Mouse (Mus musculus) lung, postnatal 0 days (tissue): ENCODE measurements around the gene Rex1bd. TPM values are rescaled to one million over a fixed set of nuclear protein-coding genes. Genes with fewer than 3 reads are reported as not detected.

Source experiments
- ATAC-seq: fragments of 200-750 bp; cut with Nextera tagmentation; 2 replicates; pipeline ENCODE4 v1.8.0; 2017; ENCODE audit warnings: moderate library complexity
- DNase-seq: peaks from one replicate; pipeline ENCODE4 v3.0.0-alpha.2; 2016; ENCODE audit warnings: low spot score
- H3K27ac ChIP-seq: fragments of 300-500 bp; sonication (generic); 2 replicates; pipeline ENCODE4 v1.5.1; 2014; ENCODE audit warnings: antibody characterized with exemption, mild to moderate bottlenecking, low read length, mixed read lengths
- H3K27me3 ChIP-seq: fragments of 300-500 bp; sonication (generic); replicated peaks from 2 replicates; pipeline ENCODE4 v1.6.1; 2014; ENCODE audit warnings: low read length, mixed read lengths; ENCODE audit not compliant: insufficient read depth
- H3K36me3 ChIP-seq: fragments of 300-500 bp; sonication (generic); 2 replicates; pipeline ENCODE4 v1.6.1; 2014; ENCODE audit warnings: low read length, mixed read lengths; ENCODE audit not compliant: insufficient read depth
- H3K4me1 ChIP-seq: fragments of 300-500 bp; sonication (generic); 2 replicates; pipeline ENCODE4 v1.6.1; 2014; ENCODE audit warnings: antibody characterized with exemption, low read depth, low read length, mixed read lengths; ENCODE audit not compliant: insufficient read depth
- H3K4me2 ChIP-seq: fragments of 300-500 bp; sonication (generic); replicated peaks from 2 replicates; pipeline ENCODE4 v1.6.1; 2014; ENCODE audit warnings: low read depth, mild to moderate bottlenecking, low read length, moderate library complexity, mixed read lengths
- H3K4me3 ChIP-seq: fragments of 300-500 bp; sonication (generic); 2 replicates; pipeline ENCODE4 v1.5.1; 2014; ENCODE audit warnings: low read depth, low read length
- H3K9ac ChIP-seq: fragments of 300-500 bp; sonication (generic); replicated peaks from 2 replicates; pipeline ENCODE4 v1.6.1; 2014; ENCODE audit warnings: low read depth, mild to moderate bottlenecking
- H3K9me3 ChIP-seq: fragments of 300-500 bp; sonication (generic); 2 replicates; pipeline ENCODE4 v1.6.1; 2016; ENCODE audit warnings: low read length, mixed read lengths
- CTCF ChIP-seq: IDR thresholded peaks from 2 replicates; pipeline ENCODE4 v1.5.1; 2016; ENCODE audit warnings: antibody characterized with exemption, mild to moderate bottlenecking
- EP300 ChIP-seq: IDR thresholded peaks from 2 replicates; pipeline ENCODE4 v1.6.1; 2016; ENCODE audit warnings: antibody characterized with exemption, mild to moderate bottlenecking, control low read depth
- WGBS: fragments of 180-500 bp; shearing (Covaris S2); extraction: QIAGEN DNeasy Blood & Tissue Kit; methylation state at CpG from one replicate; pipeline ENCODE4 v1.1.7; 2014; 5-methylcytosine and 5-hydroxymethylcytosine counted together
- polyA plus RNA-seq: library from polyadenylated mRNA; unstranded; fragments of >200 nt; fragmentation: Nextera tagmentation; extraction: Ambion mirVana; gene quantifications from 2 replicates; pipeline ENCODE4 v1.2.1, GENCODE M21; 2015

The Rex1bd gene
- polyA plus RNA-seq, 1 experiment from 2014 or later: 117 TPM

DNA sequence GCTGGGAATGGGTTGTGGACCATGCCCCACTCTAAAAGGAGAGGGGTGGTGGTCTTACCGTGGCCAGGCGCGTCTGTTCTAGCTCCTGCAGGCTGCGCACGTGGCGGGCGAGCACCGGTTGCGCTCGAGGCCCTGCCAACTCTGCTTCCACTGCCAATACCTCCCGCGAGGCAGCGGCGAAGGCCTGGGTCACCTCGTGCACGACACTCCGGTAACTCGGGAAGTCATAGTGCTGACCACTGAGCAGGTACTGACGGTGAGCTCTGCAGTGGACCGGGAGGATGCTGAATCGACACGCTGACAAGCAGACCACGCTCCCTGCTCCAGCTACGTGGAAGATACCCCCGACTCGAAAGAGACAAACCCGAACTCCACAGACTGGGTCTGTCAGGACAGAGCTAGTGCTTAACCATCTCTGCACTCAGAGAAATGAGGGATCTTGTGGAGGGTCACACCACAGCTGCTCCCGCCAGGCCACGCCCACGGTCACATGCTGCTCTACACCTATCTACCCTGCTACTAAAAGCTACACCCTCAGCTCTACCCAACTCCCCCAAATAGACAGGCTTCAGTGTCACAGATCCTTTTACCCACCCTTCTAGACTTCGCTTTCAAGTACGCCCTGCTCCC lies 739 bp downstream of the Rex1bd start:
- no peak for DNase-seq
- Histone ChIP-seq H3K9ac (peak overlapping the region; percentile 62; the same call in 1 of the 2 replicates), H3K4me1 (peaks cover 22% of the 10 kb centered on the region), H3K27ac (peak overlapping the region; percentile 80), H3K36me3 (peaks cover 6% of the 10 kb centered on the region; the same call in 1 of the 2 replicates), H3K9me3 (no peaks in the 10 kb centered on the region), H3K4me2 (peak overlapping the region; percentile 71), H3K27me3 (peaks cover 14% of the 10 kb centered on the region; the same call in 1 of the 2 replicates), H3K4me3 (peak overlapping the region; percentile 76)
- 33% methylated on average over 32 of the region's 32 CpGs for WGBS
- TF ChIP-seq EP300 (no peak), CTCF (no peak)
- peak; percentile 0 for ATAC-seq

DNA sequence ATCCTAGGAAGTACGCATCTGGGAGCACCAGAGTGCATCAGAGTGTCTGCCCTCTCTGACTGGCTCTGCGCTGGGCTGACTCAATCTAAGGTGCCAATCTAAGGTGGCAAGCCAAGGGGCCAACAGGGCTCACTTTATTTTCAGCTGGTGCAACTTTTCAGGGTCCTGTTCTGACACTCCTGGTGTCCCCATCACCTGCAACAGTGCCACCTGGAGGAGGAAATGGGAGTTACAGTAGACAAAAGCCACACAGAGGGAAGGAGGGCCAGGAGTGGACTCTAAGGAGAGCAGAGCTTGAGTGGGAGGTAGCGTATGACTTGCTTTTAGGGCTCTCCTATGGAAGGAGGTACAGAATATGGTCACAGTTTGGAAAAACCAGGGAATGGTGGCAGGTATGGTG lies 1.7 kb downstream of the Rex1bd start:
- 78% methylated on average over 3 of the region's 3 CpGs for WGBS
- H3K36me3 ChIP-seq: peaks cover 6% of the 10 kb centered on the region; the same call in 1 of the 2 replicates
- ATAC-seq (no peak), DNase-seq (peak; percentile 62)
- H3K9ac ChIP-seq: no peak overlapping the region
- peaks cover 22% of the 10 kb centered on the region for H3K4me1 ChIP-seq
- no peak overlapping the region for H3K27ac ChIP-seq
- no peak overlapping the region for H3K4me3 ChIP-seq
- TF ChIP-seq CTCF (peak; percentile 89), EP300 (no peak)
- H3K4me2 ChIP-seq: no peak overlapping the region
- H3K9me3 ChIP-seq: no peaks in the 10 kb centered on the region
- H3K27me3 ChIP-seq: peaks cover 16% of the 10 kb centered on the region; the same call in 1 of the 2 replicates

GRCm38 (mm10) chr8:70504291-70504716 lies 2.2 kb downstream of the Rex1bd start:
- TF ChIP-seq CTCF (no peak), EP300 (no peak)
- H3K4me2 ChIP-seq: no peak overlapping the region
- H3K9me3 ChIP-seq: no peaks in the 10 kb centered on the region
- peak; percentile 63 for DNase-seq
- 59% methylated on average over 16 of the region's 16 CpGs for WGBS
- no peak for ATAC-seq
- H3K4me1 ChIP-seq: peaks cover 18% of the 10 kb centered on the region
- H3K36me3 ChIP-seq: peaks cover 6% of the 10 kb centered on the region; the same call in 1 of the 2 replicates
- H3K4me3 ChIP-seq: no peak overlapping the region
- peaks cover 16% of the 10 kb centered on the region; the same call in 1 of the 2 replicates for H3K27me3 ChIP-seq
- no peak overlapping the region for H3K27ac ChIP-seq
- no peak overlapping the region for H3K9ac ChIP-seq

DNA sequence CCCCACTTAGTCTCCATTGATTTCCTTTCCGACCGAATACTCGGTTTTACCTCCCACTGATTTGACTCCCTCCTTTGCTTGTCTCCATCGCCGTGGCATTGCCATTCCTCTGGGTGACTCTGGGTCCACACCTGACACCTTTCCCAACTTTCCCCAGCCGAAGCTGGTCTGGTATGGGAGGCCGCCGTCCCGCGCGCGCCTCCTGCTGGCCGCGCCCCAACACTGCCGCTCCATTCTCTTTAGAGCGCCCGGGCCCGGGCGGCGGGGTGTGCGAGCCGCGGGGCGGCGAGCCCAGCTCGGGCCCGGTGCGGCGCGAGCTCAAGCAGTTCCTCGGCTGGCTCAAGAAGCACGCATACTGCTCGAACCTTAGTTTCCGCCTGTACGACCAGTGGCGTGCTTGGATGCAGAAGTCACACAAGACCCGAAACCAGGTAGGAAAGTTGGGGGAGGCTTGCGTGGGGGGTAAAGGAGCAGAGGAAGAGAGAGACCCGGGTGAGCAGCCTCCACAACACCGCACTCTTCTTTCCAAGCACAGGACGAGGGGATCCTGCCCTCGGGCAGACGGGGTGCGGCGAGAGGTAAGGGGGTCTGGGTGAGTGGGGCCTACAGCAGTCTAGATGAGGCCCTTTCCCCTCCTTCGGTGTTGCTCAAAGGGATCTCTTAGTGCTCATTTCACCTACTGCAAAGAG lies 3.3 kb downstream of the Rex1bd start:
- peaks cover 6% of the 10 kb centered on the region; the same call in 1 of the 2 replicates for H3K36me3 ChIP-seq
- peak; percentile 43 for ATAC-seq
- TF ChIP-seq CTCF (peak; percentile 88), EP300 (no peak)
- peaks cover 10% of the 10 kb centered on the region for H3K4me1 ChIP-seq
- WGBS: 20% methylated on average over 46 of the region's 46 CpGs
- H3K27ac ChIP-seq: no peak overlapping the region
- H3K27me3 ChIP-seq: peaks cover 16% of the 10 kb centered on the region; the same call in 1 of the 2 replicates
- H3K9me3 ChIP-seq: no peaks in the 10 kb centered on the region
- H3K9ac ChIP-seq: no peak overlapping the region
- no peak overlapping the region for H3K4me2 ChIP-seq
- DNase-seq: peak; percentile 85
- no peak overlapping the region for H3K4me3 ChIP-seq

DNA sequence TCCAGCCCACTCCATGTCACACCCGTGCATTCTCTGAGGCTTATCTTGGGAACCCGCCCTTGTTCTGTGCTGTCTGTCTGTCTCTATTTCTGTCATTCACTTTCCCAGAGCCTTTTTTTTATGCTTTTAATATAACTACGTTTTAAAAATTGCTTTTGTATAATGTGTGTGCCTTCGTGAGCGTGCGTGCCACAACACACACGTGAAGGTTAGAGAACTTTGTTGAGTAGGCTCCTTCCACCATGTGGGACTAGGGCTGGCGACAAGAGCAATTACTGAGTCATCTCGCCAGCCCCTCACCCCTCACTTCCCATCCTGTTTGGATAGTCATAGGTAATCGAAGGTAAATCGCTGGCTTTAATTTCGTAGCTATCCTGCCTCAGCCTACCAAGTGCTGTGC lies 4.0 kb downstream of the Rex1bd start:
- 43% methylated on average over 12 of the region's 12 CpGs for WGBS
- Histone ChIP-seq H3K4me2 (no peak overlapping the region), H3K9ac (no peak overlapping the region), H3K36me3 (peaks cover 1% of the 10 kb centered on the region; the same call in 1 of the 2 replicates), H3K27ac (no peak overlapping the region), H3K27me3 (peaks cover 16% of the 10 kb centered on the region; the same call in 1 of the 2 replicates), H3K4me1 (peaks cover 10% of the 10 kb centered on the region), H3K4me3 (no peak overlapping the region), H3K9me3 (no peaks in the 10 kb centered on the region)
- TF ChIP-seq CTCF (no peak), EP300 (no peak)
- DNase-seq (no peak), ATAC-seq (no peak)

GRCm38 (mm10) chr8:70501820-70502529 lies 4.6 kb downstream of the Rex1bd start:
- TF ChIP-seq CTCF (no peak), EP300 (no peak)
- DNase-seq (no peak), ATAC-seq (no peak)
- WGBS: 26% methylated on average over 23 of the region's 23 CpGs
- Histone ChIP-seq H3K36me3 (no peaks in the 10 kb centered on the region), H3K4me2 (no peak overlapping the region), H3K27ac (no peak overlapping the region), H3K4me1 (peaks cover 10% of the 10 kb centered on the region), H3K9ac (no peak overlapping the region), H3K9me3 (no peaks in the 10 kb centered on the region), H3K27me3 (peaks cover 16% of the 10 kb centered on the region; the same call in 1 of the 2 replicates), H3K4me3 (no peak overlapping the region)
